Mouse (Mus musculus) A20 (cell line): ENCODE results near the gene Parp3.
A peak's percentile ranks its signal among the peaks of the same experiment; 100 is the strongest.

Experiments
- DNase-seq: peaks from one replicate; pipeline ENCODE4 v3.0.0-alpha.2; 2011; ENCODE audit warnings: low read depth, low spot score

Gene Parp3

DNA sequence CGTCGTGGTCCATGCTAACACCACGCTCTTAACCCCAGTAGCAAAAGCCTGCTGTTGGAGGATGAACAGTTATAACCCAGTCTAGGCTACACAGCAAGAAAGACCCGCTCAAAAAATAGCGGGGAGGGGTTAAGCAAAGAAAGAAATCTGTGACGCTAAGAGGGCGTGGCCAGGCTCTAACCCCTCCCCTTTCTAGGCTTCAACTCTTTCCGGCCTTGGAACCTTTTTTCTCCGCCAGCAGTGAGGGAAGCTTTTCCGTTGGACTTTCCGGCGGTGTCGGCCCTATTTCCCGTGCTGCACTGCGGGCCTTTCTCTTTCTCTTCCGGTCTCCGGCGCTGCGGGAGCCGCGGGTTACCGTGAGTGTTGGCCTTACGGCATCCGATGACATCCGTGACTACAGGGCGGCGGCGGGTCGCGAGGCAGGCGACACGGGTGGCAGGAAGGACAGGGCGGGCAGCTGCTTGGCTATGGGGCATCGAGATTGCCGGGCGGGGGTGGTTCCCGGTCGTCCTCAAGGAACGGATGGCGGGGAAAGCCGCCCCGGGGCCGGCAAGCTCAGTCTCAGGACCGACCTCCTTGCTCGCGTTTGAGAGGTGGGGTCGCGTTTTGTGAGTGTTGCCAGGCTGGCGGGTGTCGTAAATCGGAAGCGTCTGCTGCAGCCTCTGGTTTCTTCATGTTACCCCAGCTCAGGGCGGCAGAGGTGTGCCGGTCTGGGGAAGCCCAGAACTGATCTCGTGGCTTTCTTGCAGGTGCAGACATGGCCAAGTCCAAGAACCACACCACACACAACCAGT is 47.3 kb downstream of the Parp3 start, which contains the start of gene Rpl29:
TSS of gene Rpl29 (plus strand) at position 234 of the 794 bp plus-strand sequence.
- peak; percentile 97 for DNase-seq

- no peak for DNase-seq
Observed at GRCm38 (mm10) chr9:106428719-106429220, 48.0 kb downstream of the Parp3 start.

DNA sequence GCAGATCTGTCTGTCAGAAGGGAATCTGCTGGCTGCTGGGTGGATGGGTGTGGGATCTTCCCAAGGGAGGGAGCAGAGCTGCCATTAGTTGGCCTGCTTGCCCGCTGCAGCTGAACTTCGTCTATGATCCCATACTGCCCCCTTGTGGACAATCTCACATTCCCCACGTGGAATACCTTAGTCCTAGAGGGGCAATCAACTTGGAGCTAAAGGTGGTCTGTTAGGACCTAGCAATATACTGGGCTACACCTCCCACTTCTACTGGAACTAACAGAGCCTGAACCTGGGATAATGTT is 54.9 kb downstream of the Parp3 start:
- DNase-seq, result peak; percentile 80

- no peak for DNase-seq
Observed at GRCm38 (mm10) chr9:106421033-106421864, 55.5 kb downstream of the Parp3 start.

DNA sequence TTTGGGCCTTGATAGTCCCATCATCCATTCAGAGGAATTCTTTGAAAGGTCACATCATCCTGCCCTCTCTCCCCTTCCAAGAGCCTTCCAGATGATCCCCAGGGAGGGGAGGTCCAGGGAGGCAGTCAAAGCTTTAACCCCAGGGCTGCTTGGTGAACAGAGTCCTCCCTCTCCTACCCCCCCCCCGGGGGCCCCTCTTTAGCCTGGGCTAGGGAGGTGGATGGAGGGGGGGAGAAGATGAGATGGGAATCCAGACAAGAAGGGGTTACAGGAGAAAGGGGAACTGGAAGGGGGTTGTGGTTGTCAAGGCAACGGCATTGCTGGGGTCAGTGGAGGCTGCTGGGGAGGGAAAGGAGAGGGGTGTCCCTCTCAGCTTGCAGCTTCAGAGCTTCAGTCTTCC is 56.1 kb downstream of the Parp3 start:
- no peak for DNase-seq
